Mouse (Mus musculus): ENCODE measurements around the gene Spata1.
A peak's percentile ranks its signal among the peaks of the same experiment; 100 is the strongest.

DNA sequence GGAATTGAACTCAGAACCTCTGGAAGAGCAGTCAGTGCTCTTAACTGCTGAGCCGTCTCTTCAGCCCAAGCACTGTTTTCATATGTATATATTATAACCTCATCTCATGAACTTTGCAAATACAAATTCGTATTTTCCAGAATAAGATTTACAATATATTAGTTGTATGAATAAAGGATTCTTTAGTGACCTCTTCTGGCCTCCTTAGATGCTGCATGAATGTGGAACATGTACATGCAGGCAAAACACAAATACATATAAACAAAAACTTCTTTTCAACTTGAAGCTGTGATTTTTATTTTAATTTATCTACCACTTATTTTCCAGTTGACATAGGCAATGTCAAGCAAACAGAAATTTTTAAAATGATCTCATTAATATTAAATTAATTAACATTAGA is 17.5 kb downstream of the Spata1 start:
- 0 out of 2 replicates have a peak, but pooled peaks have one; percentile 4 for TF ChIP-seq CTCF (IDR thresholded peaks at IDR 0.05; ENCODE audit: low read depth, low read length)
- TF ChIP-seq POLR2A (IDR thresholded peaks at IDR 0.05; ENCODE audit: extremely low read depth, insufficient read depth, low read length): no peak

Measured in liver, adult 2 months (tissue).